Comparison of ENCODE assay signal across 9 mouse cellular contexts in genomic region chr7:130668729-130669281, GRCm38 (mm10).
DNase-seq lines count a peak whose midpoint lies in the region; ATAC-seq and TF ChIP-seq lines count a peak whose summit lies in the region.
"Had no signal": no experiment of that assay in that cellular context is flagged by ENCODE, and none has a peak within 500 bp of the region (broad histone marks: within the 10 kb centered on the region; RNA-seq: fewer than 3 reads in every experiment).

No protein-coding gene starts in this region.

- H3K27me3 ChIP-seq in embryonic facial prominence, embryonic 10.5 days (replicated peaks; ENCODE audit: low read depth, poor library complexity, severe bottlenecking), result no peaks in the 10 kb centered on the region
- H3K27me3 ChIP-seq in midbrain, embryonic 11.5 days (ENCODE audit: control insufficient read depth, insufficient read depth, low read length), result no peaks in the 10 kb centered on the region

- peaks cover 53% of the 10 kb centered on the region for H3K4me1 ChIP-seq in embryonic facial prominence, embryonic 10.5 days
- peaks cover 24% of the 10 kb centered on the region for H3K4me1 ChIP-seq in embryonic fibroblast, embryonic 13.5 days (ENCODE audit: control insufficient read depth, insufficient read depth, low read length)
- peaks cover 3% of the 10 kb centered on the region for H3K4me1 ChIP-seq in midbrain, embryonic 11.5 days (ENCODE audit: control insufficient read depth, insufficient read depth, low read length)

- TF ChIP-seq CTCF in embryonic fibroblast, embryonic 13.5 days (IDR thresholded peaks at IDR 0.05; ENCODE audit: borderline replicate concordance, insufficient read depth, low read length), result no peak

- peaks cover 21% of the 10 kb centered on the region for H3K36me3 ChIP-seq in embryonic facial prominence, embryonic 10.5 days (replicated peaks)
- no peaks in the 10 kb centered on the region for H3K36me3 ChIP-seq in midbrain, embryonic 11.5 days (ENCODE audit: control insufficient read depth, insufficient read depth, low read length)

- H3K9me3 ChIP-seq in embryonic facial prominence, embryonic 10.5 days, result peaks cover 5% of the 10 kb centered on the region; the same call in 1 of the 2 replicates
- H3K9me3 ChIP-seq in midbrain, embryonic 11.5 days (ENCODE audit: control insufficient read depth, low read length), result no peaks in the 10 kb centered on the region

- H3K9ac ChIP-seq in midbrain, embryonic 11.5 days (ENCODE audit: low read length), result no peak overlapping the region

- H3K4me2 ChIP-seq in midbrain, embryonic 11.5 days, result no peak overlapping the region

- 60% methylated on average over 7 of the region's 7 CpGs for WGBS in embryonic facial prominence, embryonic 10.5 days
- 71% methylated on average over 7 of the region's 7 CpGs for WGBS in midbrain, embryonic 11.5 days

- no peak overlapping the region for H3K4me3 ChIP-seq in embryonic facial prominence, embryonic 10.5 days
- H3K4me3 ChIP-seq in embryonic fibroblast, embryonic 13.5 days (ENCODE audit: insufficient read depth, low read length), result no peak overlapping the region
- no peak overlapping the region for H3K4me3 ChIP-seq in midbrain, embryonic 11.5 days (ENCODE audit: low read depth, low read length)

- no peak for DNase-seq in embryonic facial prominence, embryonic 10.5 days (ENCODE audit: low spot score)
- DNase-seq in kidney, adult 18-20 months, result peak; percentile 64
- DNase-seq in midbrain, embryonic 11.5 days (ENCODE audit: low spot score, missing footprints), result peak; percentile 87
- DNase-seq in gastrocnemius, postnatal 4 days (ENCODE audit: low spot score in 2 of 2), result no peak
- DNase-seq in B cell, adult 2 months, result no peak
- DNase-seq: adrenal gland, postnatal 14 days had no signal

- peak overlapping the region; percentile 78 for H3K27ac ChIP-seq in embryonic facial prominence, embryonic 10.5 days (replicated peaks)
- H3K27ac ChIP-seq in embryonic fibroblast, embryonic 13.5 days (ENCODE audit: insufficient read depth, low read length), result 0 out of 2 replicates have a peak overlapping the region, but pooled peaks have one; percentile 8
- H3K27ac ChIP-seq in midbrain, embryonic 11.5 days (ENCODE audit: low read depth, low read length), result peak overlapping the region; percentile 77
- H3K27ac ChIP-seq: macrophage had no signal

- ATAC-seq in midbrain, embryonic 11.5 days (ENCODE audit: low FRiP score), result no peak
- no peak for ATAC-seq in megakaryocyte progenitor cell, adult 5-6 weeks (replicated peaks; ENCODE audit: poor library complexity)

- TF ChIP-seq POLR2A in embryonic fibroblast, embryonic 13.5 days (IDR thresholded peaks at IDR 0.05; ENCODE audit: low read depth, low read length), result no peak

Comparison
In these comparisons a context has a peak if more than half of its experiments do, and no peak if none do; other contexts are left out.
1. DNase-seq: peak in kidney, adult 18-20 months (single experiment) and midbrain, embryonic 11.5 days (single experiment); none in embryonic facial prominence, embryonic 10.5 days (single experiment), gastrocnemius, postnatal 4 days (0 of 2) and B cell, adult 2 months (0 of 2).
2. H3K27ac ChIP-seq: peak in every context shown above with its lines; median percentile 78 in embryonic facial prominence, embryonic 10.5 days; 77 in midbrain, embryonic 11.5 days; 8 in embryonic fibroblast, embryonic 13.5 days.